Mouse (Mus musculus): ENCODE data around the gene Npas3. TPM values are rescaled to one million over a fixed set of nuclear protein-coding genes. Genes with fewer than 3 reads are reported as not detected.

Gene Npas3
- polyA plus RNA-seq, 1 experiment from 2014 or later: 0.61 TPM

- H3K4me2 ChIP-seq (replicated peaks; ENCODE audit: low read depth): no peak overlapping the region
- H3K36me3 ChIP-seq (ENCODE audit: control insufficient read depth, insufficient read depth, low read length): no peaks in the 10 kb centered on the region
- no peak for ATAC-seq (ENCODE audit: low FRiP score, low TSS enrichment)
- TF ChIP-seq EP300 (optimal IDR thresholded peaks at IDR 0.05) (no peak), CTCF (IDR thresholded peaks at IDR 0.05; ENCODE audit: low read depth) (no peak)
- WGBS: 72% methylated on average over 6 of the region's 6 CpGs
- DNase-seq (ENCODE audit: low spot score): no peak
- H3K27me3 ChIP-seq (ENCODE audit: control insufficient read depth, insufficient read depth, low read length): no peaks in the 10 kb centered on the region
- no peaks in the 10 kb centered on the region for H3K4me1 ChIP-seq (replicated peaks; ENCODE audit: control insufficient read depth, insufficient read depth)
- no peaks in the 10 kb centered on the region for H3K9me3 ChIP-seq (ENCODE audit: control insufficient read depth, low read length)
- no peak overlapping the region for H3K9ac ChIP-seq (ENCODE audit: low read length)
- no peak overlapping the region for H3K27ac ChIP-seq (replicated peaks)
- no peak overlapping the region for H3K4me3 ChIP-seq (ENCODE audit: low read depth, low read length)
Measured at GRCm38 (mm10) chr12:53801831-53802230, 553.4 kb downstream of the Npas3 start.

GRCm38 (mm10) chr12:53802381-53802780 lies 553.9 kb downstream of the Npas3 start:
- TF ChIP-seq CTCF (IDR thresholded peaks at IDR 0.05; ENCODE audit: low read depth) (no peak), EP300 (optimal IDR thresholded peaks at IDR 0.05) (no peak)
- H3K27ac ChIP-seq (replicated peaks): no peak overlapping the region
- ATAC-seq (ENCODE audit: low FRiP score, low TSS enrichment): no peak
- H3K9ac ChIP-seq (ENCODE audit: low read length): no peak overlapping the region
- H3K36me3 ChIP-seq (ENCODE audit: control insufficient read depth, insufficient read depth, low read length): no peaks in the 10 kb centered on the region
- no peaks in the 10 kb centered on the region for H3K9me3 ChIP-seq (ENCODE audit: control insufficient read depth, low read length)
- H3K27me3 ChIP-seq (ENCODE audit: control insufficient read depth, insufficient read depth, low read length): no peaks in the 10 kb centered on the region
- H3K4me2 ChIP-seq (replicated peaks; ENCODE audit: low read depth): no peak overlapping the region
- H3K4me1 ChIP-seq (replicated peaks; ENCODE audit: control insufficient read depth, insufficient read depth): no peaks in the 10 kb centered on the region
- no peak overlapping the region for H3K4me3 ChIP-seq (ENCODE audit: low read depth, low read length)
- no peak for DNase-seq (ENCODE audit: low spot score)
- WGBS: 70% methylated on average over 7 of the region's 7 CpGs

GRCm38 (mm10) chr12:53810081-53810480 lies 561.6 kb downstream of the Npas3 start:
- no peak overlapping the region for H3K27ac ChIP-seq (replicated peaks)
- DNase-seq (ENCODE audit: low spot score) (no peak), ATAC-seq (ENCODE audit: low FRiP score, low TSS enrichment) (no peak)
- H3K4me2 ChIP-seq (replicated peaks; ENCODE audit: low read depth): no peak overlapping the region
- no peaks in the 10 kb centered on the region for H3K27me3 ChIP-seq (ENCODE audit: control insufficient read depth, insufficient read depth, low read length)
- WGBS: 96% methylated on average over 2 of the region's 2 CpGs
- H3K36me3 ChIP-seq (ENCODE audit: control insufficient read depth, insufficient read depth, low read length): no peaks in the 10 kb centered on the region
- no peak overlapping the region for H3K4me3 ChIP-seq (ENCODE audit: low read depth, low read length)
- no peak for TF ChIP-seq CTCF (IDR thresholded peaks at IDR 0.05; ENCODE audit: low read depth)
- TF ChIP-seq EP300 (optimal IDR thresholded peaks at IDR 0.05): no peak
- no peaks in the 10 kb centered on the region for H3K9me3 ChIP-seq (ENCODE audit: control insufficient read depth, low read length)
- H3K4me1 ChIP-seq (replicated peaks; ENCODE audit: control insufficient read depth, insufficient read depth): no peaks in the 10 kb centered on the region
- no peak overlapping the region for H3K9ac ChIP-seq (ENCODE audit: low read length)

GRCm38 (mm10) chr12:53814291-53814690 lies 565.8 kb downstream of the Npas3 start:
- Histone ChIP-seq H3K4me1 (replicated peaks; ENCODE audit: control insufficient read depth, insufficient read depth) (no peaks in the 10 kb centered on the region), H3K9ac (ENCODE audit: low read length) (no peak overlapping the region), H3K27ac (replicated peaks) (no peak overlapping the region), H3K9me3 (ENCODE audit: control insufficient read depth, low read length) (no peaks in the 10 kb centered on the region), H3K36me3 (ENCODE audit: control insufficient read depth, insufficient read depth, low read length) (no peaks in the 10 kb centered on the region), H3K27me3 (ENCODE audit: control insufficient read depth, insufficient read depth, low read length) (no peaks in the 10 kb centered on the region), H3K4me2 (replicated peaks; ENCODE audit: low read depth) (no peak overlapping the region), H3K4me3 (ENCODE audit: low read depth, low read length) (no peak overlapping the region)
- 77% methylated on average over 7 of the region's 7 CpGs for WGBS
- DNase-seq (ENCODE audit: low spot score) (no peak), ATAC-seq (ENCODE audit: low FRiP score, low TSS enrichment) (no peak)
- no peak for TF ChIP-seq EP300 (optimal IDR thresholded peaks at IDR 0.05)
- no peak for TF ChIP-seq CTCF (IDR thresholded peaks at IDR 0.05; ENCODE audit: low read depth)

GRCm38 (mm10) chr12:53819982-53820381 lies 571.5 kb downstream of the Npas3 start:
- Histone ChIP-seq H3K4me1 (replicated peaks; ENCODE audit: control insufficient read depth, insufficient read depth) (no peaks in the 10 kb centered on the region), H3K4me3 (ENCODE audit: low read depth, low read length) (no peak overlapping the region), H3K27ac (replicated peaks) (no peak overlapping the region), H3K9me3 (ENCODE audit: control insufficient read depth, low read length) (no peaks in the 10 kb centered on the region), H3K4me2 (replicated peaks; ENCODE audit: low read depth) (no peak overlapping the region), H3K27me3 (ENCODE audit: control insufficient read depth, insufficient read depth, low read length) (no peaks in the 10 kb centered on the region), H3K36me3 (ENCODE audit: control insufficient read depth, insufficient read depth, low read length) (no peaks in the 10 kb centered on the region), H3K9ac (ENCODE audit: low read length) (no peak overlapping the region)
- DNase-seq (ENCODE audit: low spot score): no peak
- WGBS: 87% methylated on average over 4 of the region's 4 CpGs
- no peak for ATAC-seq (ENCODE audit: low FRiP score, low TSS enrichment)
- TF ChIP-seq EP300 (optimal IDR thresholded peaks at IDR 0.05) (no peak), CTCF (IDR thresholded peaks at IDR 0.05; ENCODE audit: low read depth) (no peak)

GRCm38 (mm10) chr12:53822881-53823280 lies 574.4 kb downstream of the Npas3 start:
- no peaks in the 10 kb centered on the region for H3K4me1 ChIP-seq (replicated peaks; ENCODE audit: control insufficient read depth, insufficient read depth)
- H3K27ac ChIP-seq (replicated peaks): no peak overlapping the region
- H3K4me3 ChIP-seq (ENCODE audit: low read depth, low read length): no peak overlapping the region
- no peak overlapping the region for H3K4me2 ChIP-seq (replicated peaks; ENCODE audit: low read depth)
- no peak overlapping the region for H3K9ac ChIP-seq (ENCODE audit: low read length)
- no peaks in the 10 kb centered on the region for H3K27me3 ChIP-seq (ENCODE audit: control insufficient read depth, insufficient read depth, low read length)
- 39% methylated on average over 4 of the region's 4 CpGs for WGBS
- TF ChIP-seq CTCF (IDR thresholded peaks at IDR 0.05; ENCODE audit: low read depth): no peak
- TF ChIP-seq EP300 (optimal IDR thresholded peaks at IDR 0.05): no peak
- no peaks in the 10 kb centered on the region for H3K9me3 ChIP-seq (ENCODE audit: control insufficient read depth, low read length)
- H3K36me3 ChIP-seq (ENCODE audit: control insufficient read depth, insufficient read depth, low read length): no peaks in the 10 kb centered on the region
- ATAC-seq (ENCODE audit: low FRiP score, low TSS enrichment): no peak
- no peak for DNase-seq (ENCODE audit: low spot score)

Data from stomach, postnatal 0 days (tissue).